Mouse (Mus musculus) forebrain, embryonic 13.5 days (tissue): ENCODE data around the gene Btn2a2. TPM values are rescaled to one million over a fixed set of nuclear protein-coding genes. Genes with fewer than 3 reads are reported as not detected.

Experiments used
- ATAC-seq: fragments of 200-750 bp; cut with Nextera tagmentation; 2 replicates; pipeline ENCODE4 v1.8.0; 2017
- H3K27ac ChIP-seq: fragments of 300-500 bp; sonication (generic); 2 replicates; pipeline ENCODE4 v1.5.1; 2015; ENCODE audit warnings: inconsistent platforms, mild to moderate bottlenecking, moderate library complexity
- H3K27me3 ChIP-seq: fragments of 300-500 bp; sonication (generic); 2 replicates; pipeline ENCODE4 v1.6.1; 2015; ENCODE audit warnings: mild to moderate bottlenecking, inconsistent platforms
- H3K36me3 ChIP-seq: fragments of 300-500 bp; sonication (generic); 2 replicates; pipeline ENCODE4 v1.6.1; 2015; ENCODE audit warnings: mild to moderate bottlenecking, inconsistent platforms; ENCODE audit not compliant: poor library complexity, severe bottlenecking
- H3K4me1 ChIP-seq: fragments of 300-500 bp; sonication (generic); 2 replicates; pipeline ENCODE4 v1.6.1; 2015; ENCODE audit warnings: inconsistent platforms
- H3K4me2 ChIP-seq: fragments of 300-500 bp; sonication (generic); 2 replicates; pipeline ENCODE4 v1.6.1; 2015; ENCODE audit warnings: inconsistent platforms, mild to moderate bottlenecking, moderate library complexity
- H3K4me3 ChIP-seq: fragments of 300-500 bp; sonication (generic); 2 replicates; pipeline ENCODE4 v1.5.1; 2015; ENCODE audit warnings: mild to moderate bottlenecking, inconsistent platforms
- H3K9ac ChIP-seq: fragments of 300-500 bp; sonication (generic); 2 replicates; pipeline ENCODE4 v1.6.1; 2015; ENCODE audit warnings: mild to moderate bottlenecking, inconsistent platforms
- H3K9me3 ChIP-seq: fragments of 300-500 bp; sonication (generic); replicated peaks from 2 replicates; pipeline ENCODE4 v1.6.1; 2016; ENCODE audit warnings: inconsistent platforms
- WGBS: fragments of 180-500 bp; shearing (Covaris S2); methylation state at CpG from one replicate; pipeline ENCODE4 v1.1.7; 2015; 5-methylcytosine and 5-hydroxymethylcytosine counted together
- polyA plus RNA-seq: library from polyadenylated mRNA; unstranded; fragments of >200 nt; fragmentation: Nextera tagmentation; extraction: Ambion mirVana; gene quantifications from 2 replicates; pipeline ENCODE4 v1.2.1, GENCODE M21; 2015

The Btn2a2 gene
- polyA plus RNA-seq, 1 experiment from 2014 or later, result 0.08 TPM

GRCm38 (mm10) chr13:23518295-23518603 is 29.6 kb upstream of the Btn2a2 start:
- Histone ChIP-seq H3K27me3 (no peaks in the 10 kb centered on the region), H3K9me3 (no peaks in the 10 kb centered on the region), H3K4me2 (peak overlapping the region; percentile 74), H3K9ac (no peak overlapping the region), H3K4me3 (peak overlapping the region; percentile 50), H3K4me1 (peaks cover 10% of the 10 kb centered on the region; the same call in 1 of the 2 replicates), H3K36me3 (no peaks in the 10 kb centered on the region), H3K27ac (no peak overlapping the region)
- no peak for ATAC-seq
- WGBS, result 1% methylated on average over 6 of the region's 6 CpGs

- ATAC-seq, result peak; percentile 92
- under 1% methylated on average over 27 of the region's 27 CpGs for WGBS
- Histone ChIP-seq H3K4me3 (peak overlapping the region; percentile 50), H3K27ac (peak overlapping the region; percentile 66; the same call in 1 of the 2 replicates), H3K4me1 (peaks cover 10% of the 10 kb centered on the region; the same call in 1 of the 2 replicates), H3K27me3 (no peaks in the 10 kb centered on the region), H3K9ac (peak overlapping the region; percentile 46), H3K9me3 (no peaks in the 10 kb centered on the region), H3K36me3 (no peaks in the 10 kb centered on the region), H3K4me2 (peak overlapping the region; percentile 74)
Observed at GRCm38 (mm10) chr13:23517603-23518294, 29.1 kb upstream of the Btn2a2 start.

DNA sequence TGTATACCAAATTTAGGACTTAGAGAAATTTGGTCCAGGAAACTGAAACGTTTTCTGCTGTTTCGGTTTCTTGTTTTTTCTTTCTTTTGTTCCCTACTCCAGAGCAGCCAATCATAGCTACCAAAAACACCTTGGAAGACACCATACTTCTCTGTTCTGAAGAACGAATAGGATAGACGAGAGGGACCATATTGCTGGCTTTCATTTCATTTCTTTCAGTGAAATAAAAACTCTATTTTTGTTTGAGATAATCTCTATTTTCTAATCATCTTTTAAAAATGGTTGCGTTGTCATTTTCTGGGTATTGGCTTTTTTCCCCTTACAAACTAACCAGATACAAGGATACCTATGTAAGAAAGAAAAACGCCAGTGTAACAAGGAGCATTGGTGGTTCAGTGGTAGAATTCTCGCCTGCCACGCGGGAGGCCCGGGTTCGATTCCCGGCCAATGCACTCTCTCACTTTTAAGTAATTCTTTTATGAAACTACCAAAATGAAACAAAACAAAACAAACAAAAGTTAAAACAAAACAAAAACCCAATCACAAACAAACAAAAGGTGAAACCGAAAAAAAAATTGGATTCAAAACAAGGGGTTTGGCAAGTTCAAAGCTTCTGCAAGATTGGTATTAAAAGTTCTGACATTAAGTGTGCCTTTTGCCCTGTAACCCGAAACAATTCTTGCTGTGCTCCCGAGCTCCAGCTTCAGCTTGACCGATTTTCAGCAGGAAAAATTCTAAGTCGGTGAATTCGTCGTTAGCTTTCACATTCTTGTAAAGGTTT is 28.4 kb upstream of the Btn2a2 start:
- peak overlapping the region; percentile 74 for H3K4me2 ChIP-seq
- no peaks in the 10 kb centered on the region for H3K27me3 ChIP-seq
- H3K9ac ChIP-seq, result peak overlapping the region; percentile 46; the same call in 1 of the 2 replicates
- H3K4me3 ChIP-seq, result peak overlapping the region; percentile 50
- peak; percentile 74 for ATAC-seq
- H3K27ac ChIP-seq, result peak overlapping the region; percentile 66
- peaks cover 10% of the 10 kb centered on the region; the same call in 1 of the 2 replicates for H3K4me1 ChIP-seq
- under 1% methylated on average over 19 of the region's 19 CpGs for WGBS
- no peaks in the 10 kb centered on the region for H3K36me3 ChIP-seq
- no peaks in the 10 kb centered on the region for H3K9me3 ChIP-seq

- H3K27ac ChIP-seq, result no peak overlapping the region
- WGBS, result 52% methylated on average over 15 of the region's 15 CpGs
- no peaks in the 10 kb centered on the region for H3K27me3 ChIP-seq
- H3K36me3 ChIP-seq, result no peaks in the 10 kb centered on the region
- no peaks in the 10 kb centered on the region for H3K9me3 ChIP-seq
- peak overlapping the region; percentile 57 for H3K9ac ChIP-seq
- H3K4me3 ChIP-seq, result peak overlapping the region; percentile 50
- ATAC-seq, result no peak
- peaks cover 10% of the 10 kb centered on the region; the same call in 1 of the 2 replicates for H3K4me1 ChIP-seq
- H3K4me2 ChIP-seq, result peak overlapping the region; percentile 60
Observed at GRCm38 (mm10) chr13:23515826-23516620, 27.4 kb upstream of the Btn2a2 start.

DNA sequence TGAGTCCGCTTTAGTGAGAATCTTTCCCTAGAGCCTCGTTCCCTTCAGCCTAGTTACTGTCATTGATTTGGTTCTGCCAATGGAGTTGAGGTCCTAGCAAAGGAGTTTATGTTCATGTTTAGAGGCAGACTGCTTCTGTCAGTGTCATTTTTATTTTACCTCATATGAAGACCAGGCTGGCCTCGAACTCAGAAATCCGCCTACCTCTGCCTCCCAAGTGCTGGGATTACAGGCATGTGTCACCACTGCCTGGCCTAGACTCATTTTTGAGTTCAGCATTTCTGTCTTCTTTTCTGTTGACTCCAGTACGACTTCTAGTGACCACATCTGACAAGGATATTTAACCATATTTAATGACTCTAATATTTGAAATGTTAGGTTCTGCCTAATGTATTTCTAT is 26.6 kb upstream of the Btn2a2 start:
- no peaks in the 10 kb centered on the region for H3K36me3 ChIP-seq
- H3K27ac ChIP-seq, result no peak overlapping the region
- no peaks in the 10 kb centered on the region for H3K27me3 ChIP-seq
- peaks cover 10% of the 10 kb centered on the region; the same call in 1 of the 2 replicates for H3K4me1 ChIP-seq
- WGBS, result 77% methylated on average over 5 of the region's 5 CpGs
- no peak overlapping the region for H3K4me2 ChIP-seq
- H3K4me3 ChIP-seq, result no peak overlapping the region
- no peak for ATAC-seq
- no peaks in the 10 kb centered on the region for H3K9me3 ChIP-seq
- no peak overlapping the region for H3K9ac ChIP-seq

DNA sequence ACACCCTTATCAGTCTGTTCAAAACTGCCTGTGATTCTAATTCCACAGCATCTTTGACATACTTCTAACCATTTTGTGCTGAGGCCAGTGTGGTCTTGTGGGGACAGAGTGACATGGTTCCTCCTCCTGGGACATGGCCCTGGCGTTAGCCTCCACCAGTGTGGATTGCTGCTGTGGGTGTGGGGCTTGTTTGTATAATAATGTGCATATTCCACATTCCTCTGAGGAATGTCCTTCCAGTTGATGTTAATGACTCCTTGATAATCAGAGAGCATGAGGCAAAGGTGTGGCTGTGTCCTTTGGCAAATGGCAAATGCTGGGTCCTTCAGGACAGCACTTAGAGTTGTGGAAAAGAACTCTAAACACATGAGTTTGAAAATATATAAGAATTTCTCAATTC is 24.9 kb upstream of the Btn2a2 start:
- H3K9ac ChIP-seq, result no peak overlapping the region
- 78% methylated on average over 1 of the region's 1 CpGs for WGBS
- no peaks in the 10 kb centered on the region for H3K27me3 ChIP-seq
- no peaks in the 10 kb centered on the region for H3K9me3 ChIP-seq
- H3K4me3 ChIP-seq, result no peak overlapping the region
- H3K4me2 ChIP-seq, result no peak overlapping the region
- no peak overlapping the region for H3K27ac ChIP-seq
- 0 out of 2 replicates have a peak, but pooled peaks cover 4% of the 10 kb centered on the region for H3K4me1 ChIP-seq
- ATAC-seq, result no peak
- no peaks in the 10 kb centered on the region for H3K36me3 ChIP-seq

DNA sequence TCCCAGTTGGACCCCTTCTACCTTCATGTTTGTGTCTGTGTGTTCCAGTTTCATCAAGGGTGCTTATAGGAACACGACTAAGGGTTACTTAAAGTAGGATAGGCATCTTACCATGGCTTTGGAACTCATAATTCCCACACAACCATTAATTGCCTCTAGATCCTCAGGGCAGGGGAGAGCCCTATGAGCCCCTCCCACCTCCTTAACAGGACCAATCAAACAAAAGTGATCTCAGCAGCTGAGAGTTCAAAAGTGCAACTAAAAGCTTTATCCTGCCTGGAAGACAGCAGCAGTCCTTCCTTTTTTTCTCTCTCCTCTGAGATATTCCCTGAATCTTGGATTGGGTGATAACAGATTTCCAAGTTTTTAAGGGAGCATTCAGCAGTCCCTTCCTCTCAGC is 21.5 kb upstream of the Btn2a2 start:
- Histone ChIP-seq H3K4me1 (peaks cover 9% of the 10 kb centered on the region; the same call in 1 of the 2 replicates), H3K9ac (no peak overlapping the region), H3K36me3 (no peaks in the 10 kb centered on the region), H3K27me3 (no peaks in the 10 kb centered on the region), H3K9me3 (no peaks in the 10 kb centered on the region), H3K4me2 (no peak overlapping the region), H3K27ac (no peak overlapping the region), H3K4me3 (no peak overlapping the region)
- ATAC-seq, result no peak
- 43% methylated on average over 1 of the region's 1 CpGs for WGBS

- H3K27me3 ChIP-seq, result no peaks in the 10 kb centered on the region
- ATAC-seq, result no peak
- peaks cover 10% of the 10 kb centered on the region; the same call in 1 of the 2 replicates for H3K4me1 ChIP-seq
- H3K4me2 ChIP-seq, result peak overlapping the region; percentile 51; the same call in 1 of the 2 replicates
- no peak overlapping the region for H3K4me3 ChIP-seq
- H3K9me3 ChIP-seq, result no peaks in the 10 kb centered on the region
- H3K9ac ChIP-seq, result no peak overlapping the region
- 19% methylated on average over 14 of the region's 14 CpGs for WGBS
- H3K36me3 ChIP-seq, result no peaks in the 10 kb centered on the region
- no peak overlapping the region for H3K27ac ChIP-seq
Observed at GRCm38 (mm10) chr13:23506819-23507515, 18.3 kb upstream of the Btn2a2 start.

DNA sequence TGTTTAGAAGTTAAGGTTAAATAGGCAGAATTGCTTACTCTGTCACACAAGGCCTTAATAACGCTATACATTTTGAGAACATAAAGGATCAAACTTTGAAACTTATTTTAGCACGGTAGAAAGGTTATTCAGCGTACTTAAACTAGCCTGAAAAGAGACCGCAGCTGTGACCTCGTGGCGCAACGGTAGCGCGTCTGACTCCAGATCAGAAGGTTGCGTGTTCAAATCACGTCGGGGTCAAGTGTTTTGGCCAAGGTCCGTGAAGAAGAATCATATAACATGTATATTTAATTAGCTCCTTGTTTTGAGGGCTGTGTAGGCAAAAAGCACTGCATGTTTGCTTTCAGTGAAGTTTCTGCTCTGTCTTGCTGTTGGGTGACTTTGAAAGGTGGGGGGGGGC is 17.7 kb upstream of the Btn2a2 start:
- H3K9ac ChIP-seq, result no peak overlapping the region
- no peaks in the 10 kb centered on the region for H3K27me3 ChIP-seq
- no peak overlapping the region for H3K27ac ChIP-seq
- WGBS, result 4% methylated on average over 13 of the region's 13 CpGs
- H3K4me3 ChIP-seq, result peak overlapping the region; percentile 23; the same call in 1 of the 2 replicates
- no peaks in the 10 kb centered on the region for H3K36me3 ChIP-seq
- no peaks in the 10 kb centered on the region for H3K9me3 ChIP-seq
- H3K4me1 ChIP-seq, result peaks cover 10% of the 10 kb centered on the region; the same call in 1 of the 2 replicates
- ATAC-seq, result no peak
- H3K4me2 ChIP-seq, result peak overlapping the region; percentile 51

- ATAC-seq, result no peak
- Histone ChIP-seq H3K27me3 (no peaks in the 10 kb centered on the region), H3K27ac (no peak overlapping the region), H3K36me3 (no peaks in the 10 kb centered on the region), H3K4me2 (peak overlapping the region; percentile 51), H3K4me1 (peaks cover 10% of the 10 kb centered on the region; the same call in 1 of the 2 replicates), H3K9ac (no peak overlapping the region), H3K9me3 (no peaks in the 10 kb centered on the region), H3K4me3 (peak overlapping the region; percentile 23)
- WGBS, result 3% methylated on average over 14 of the region's 14 CpGs
Observed at GRCm38 (mm10) chr13:23505662-23506345, 17.1 kb upstream of the Btn2a2 start.

GRCm38 (mm10) chr13:23503797-23504196 is 15.1 kb upstream of the Btn2a2 start:
- Histone ChIP-seq H3K4me3 (no peak overlapping the region), H3K4me1 (peaks cover 14% of the 10 kb centered on the region; the same call in 1 of the 2 replicates), H3K27me3 (no peaks in the 10 kb centered on the region), H3K4me2 (no peak overlapping the region), H3K9me3 (no peaks in the 10 kb centered on the region), H3K9ac (no peak overlapping the region), H3K27ac (no peak overlapping the region), H3K36me3 (no peaks in the 10 kb centered on the region)
- WGBS, result 2% methylated on average over 9 of the region's 9 CpGs
- ATAC-seq, result 0 out of 2 replicates have a peak, but pooled peaks have one; percentile 39
